Mouse (Mus musculus) olfactory bulb, adult 2 months (tissue): ENCODE results near the gene Irf9. TPM values are rescaled to one million over a fixed set of nuclear protein-coding genes. Genes with fewer than 3 reads are reported as not detected.

Source experiments
- H3K27ac ChIP-seq: fragments of 200-500 bp; 2 replicates; pipeline ENCODE4 v1.5.1; 2012; ENCODE audit warnings: low read depth, low read length; ENCODE audit not compliant: insufficient read depth
- H3K4me1 ChIP-seq: fragments of 200-500 bp; 2 replicates; pipeline ENCODE4 v1.6.1; 2012; ENCODE audit warnings: low read length; ENCODE audit not compliant: control insufficient read depth, insufficient read depth
- H3K4me3 ChIP-seq: fragments of 200-500 bp; 2 replicates; pipeline ENCODE4 v1.5.1; 2012; ENCODE audit warnings: mild to moderate bottlenecking, low read depth, low read length, moderate library complexity; ENCODE audit not compliant: insufficient read depth
- CTCF ChIP-seq: fragments of 200-500 bp; IDR thresholded peaks from 2 replicates; pipeline ENCODE4 v1.5.1; 2012; ENCODE audit warnings: low read depth, mild to moderate bottlenecking, low read length, moderate library complexity; ENCODE audit not compliant: insufficient read depth
- POLR2A ChIP-seq: fragments of 200-500 bp; IDR thresholded peaks from 2 replicates; pipeline ENCODE4 v1.6.1; 2012; ENCODE audit warnings: mild to moderate bottlenecking, low read depth, low read length, moderate library complexity; ENCODE audit not compliant: insufficient read depth
- WGBS: fragments of 180-500 bp; shearing (Covaris S2); methylation state at CpG from one replicate; pipeline ENCODE4 v1.1.7; 2018; 5-methylcytosine and 5-hydroxymethylcytosine counted together
- polyA plus RNA-seq: library from polyadenylated mRNA; stranded (reverse); fragments of >200 nt; gene quantifications from 2 replicates; pipeline ENCODE4 v1.2.4, GENCODE M21; 2012; ENCODE audit warnings: low replicate concordance; ENCODE audit not compliant: missing spikeins, insufficient read depth, insufficient read length

The Irf9 gene
- polyA plus RNA-seq, 1 experiment: not detected

DNA sequence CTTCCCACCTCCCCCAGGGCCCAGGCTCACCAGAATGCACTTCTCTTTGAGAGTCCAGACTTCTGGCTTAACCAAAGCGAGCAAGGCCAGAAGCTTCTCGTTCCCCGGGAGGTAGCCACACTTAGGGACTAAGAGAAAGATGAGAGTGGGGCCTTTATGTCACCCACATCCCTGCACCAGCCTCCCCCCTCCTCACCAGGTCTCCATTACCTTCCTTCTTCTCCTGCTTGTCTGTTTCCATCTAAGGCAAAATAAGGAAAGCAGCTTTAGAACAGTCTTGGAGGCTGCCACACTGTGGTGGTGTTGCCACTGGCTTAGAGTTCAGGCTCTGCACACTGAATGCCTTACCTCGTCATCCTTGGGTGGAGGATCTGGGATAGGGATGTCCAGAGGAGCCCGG is 14.1 kb upstream of the Irf9 start:
- Histone ChIP-seq H3K4me3 (no peak overlapping the region), H3K4me1 (peaks cover 12% of the 10 kb centered on the region), H3K27ac (no peak overlapping the region)
- TF ChIP-seq CTCF (no peak), POLR2A (no peak)
- 86% methylated on average over 5 of the region's 5 CpGs for WGBS

DNA sequence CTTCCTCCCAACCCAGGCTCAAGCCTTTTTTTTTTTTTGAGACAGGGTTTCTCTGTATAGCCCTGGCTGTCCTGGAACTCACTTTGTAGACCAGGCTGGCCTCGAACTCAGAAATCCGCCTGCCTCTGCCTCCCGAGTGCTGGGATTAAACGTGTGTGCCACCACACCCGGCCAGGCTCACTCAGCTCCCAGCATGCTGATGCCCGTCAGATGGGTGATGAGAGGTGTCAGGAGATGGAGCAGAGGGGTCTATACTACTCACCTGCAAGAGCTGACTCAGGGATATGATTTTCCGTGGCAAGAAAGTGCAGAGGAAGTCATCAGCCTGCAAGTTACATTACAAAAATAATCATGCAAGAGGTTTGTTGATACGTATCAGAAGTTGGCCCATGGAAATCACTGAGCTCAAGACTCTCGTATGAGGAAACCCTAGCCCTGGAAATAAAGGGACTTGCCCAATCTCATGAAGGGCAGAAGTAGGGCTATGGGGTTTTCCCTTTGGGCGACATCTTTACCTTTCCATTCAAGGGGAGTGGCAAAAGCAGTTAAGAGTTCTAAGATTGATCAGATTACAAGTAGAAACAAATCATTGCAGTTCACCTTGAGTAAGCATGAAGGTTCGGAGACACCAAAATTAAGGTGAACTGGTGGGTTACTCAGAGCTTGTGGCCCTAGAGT is 13.5 kb upstream of the Irf9 start:
- no peak overlapping the region for H3K27ac ChIP-seq
- H3K4me3 ChIP-seq: no peak overlapping the region; the same call in 1 of the 2 replicates
- H3K4me1 ChIP-seq: peaks cover 13% of the 10 kb centered on the region
- TF ChIP-seq CTCF: no peak
- no peak for TF ChIP-seq POLR2A
- 86% methylated on average over 11 of the region's 11 CpGs for WGBS

DNA sequence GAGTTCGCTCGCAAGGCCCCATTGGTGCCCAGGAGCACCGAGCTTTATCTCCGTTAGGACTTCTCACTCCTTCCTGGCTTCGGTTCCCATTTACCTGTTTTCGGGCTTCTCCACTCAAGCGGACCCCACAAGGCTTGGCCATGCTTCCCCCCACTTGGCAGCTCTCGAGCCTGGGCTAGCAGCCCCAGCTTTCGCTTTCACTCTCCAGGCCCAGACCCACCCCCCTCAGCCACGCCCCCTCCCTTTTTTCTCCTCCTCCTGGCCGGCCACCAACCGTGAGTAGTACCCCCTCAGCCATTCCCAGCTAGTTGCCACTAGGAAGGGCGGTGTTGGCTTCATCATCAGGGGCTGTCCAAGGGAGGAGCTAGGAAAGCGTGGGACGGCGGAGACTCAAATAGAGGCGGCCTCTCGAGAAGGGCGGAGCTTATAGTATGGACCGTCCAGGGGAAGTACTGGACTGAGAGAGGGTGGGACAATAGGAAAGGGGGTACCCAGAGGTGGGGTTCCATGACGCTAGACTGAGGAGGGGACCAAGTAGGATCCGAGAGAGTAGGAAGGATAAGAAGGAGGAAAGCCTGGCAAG is 12.5 kb upstream of the Irf9 start, which contains the start of gene Psme2:
Gene Psme2, minus strand, starts transcription at position 366 of the 583 bp plus-strand sequence.
- peak within 1 kb of the TSS; percentile 72 for H3K27ac ChIP-seq
- TF ChIP-seq POLR2A (no peak; the same call in 1 of the 2 replicates), CTCF (no peak)
- H3K4me3 ChIP-seq: peak within 1 kb of the TSS; percentile 69
- peaks cover 9% of the 10 kb centered on the region; the same call in 1 of the 2 replicates for H3K4me1 ChIP-seq
- WGBS: under 1% methylated on average over 22 of the region's 22 CpGs

DNA sequence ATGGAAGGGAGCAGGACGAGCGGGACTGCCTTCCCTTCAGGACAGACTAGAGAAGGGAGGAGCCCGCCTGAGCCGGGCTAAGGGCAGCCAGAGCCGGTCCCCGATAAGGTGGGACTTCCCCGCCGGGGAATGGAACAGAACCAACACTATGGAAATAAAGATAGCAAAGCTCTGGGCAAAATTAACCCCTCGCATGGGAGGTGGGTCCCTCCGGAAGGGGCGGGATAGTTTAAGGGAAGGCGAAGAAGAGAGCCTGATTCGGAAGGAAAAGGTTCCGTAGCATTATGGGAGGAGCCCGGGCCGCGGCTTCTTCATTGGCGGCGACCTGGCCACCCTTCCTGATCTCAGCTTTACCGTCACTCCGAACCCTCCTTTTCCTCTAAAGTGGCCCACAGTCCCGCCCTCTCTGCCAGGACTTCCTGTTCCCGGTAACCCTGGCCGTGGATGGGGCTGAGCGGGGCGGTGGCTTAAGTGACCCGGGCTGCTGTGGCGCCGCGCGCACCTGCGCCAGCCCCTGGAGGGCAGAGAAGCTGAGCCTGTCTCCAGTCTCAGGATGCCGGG is 12.0 kb upstream of the Irf9 start, which contains the start of gene Rnf31:
Gene Rnf31, plus strand, starts transcription at position 378 of the 561 bp plus-strand sequence.
- Histone ChIP-seq H3K27ac (peak within 1 kb of the TSS; percentile 72), H3K4me1 (peaks cover 9% of the 10 kb centered on the region; the same call in 1 of the 2 replicates), H3K4me3 (peak within 1 kb of the TSS; percentile 69)
- TF ChIP-seq CTCF: 0 out of 2 replicates have a peak, but pooled peaks have one; percentile 12
- peak; percentile 24; the same call in 1 of the 2 replicates for TF ChIP-seq POLR2A
- under 1% methylated on average over 33 of the region's 33 CpGs for WGBS

DNA sequence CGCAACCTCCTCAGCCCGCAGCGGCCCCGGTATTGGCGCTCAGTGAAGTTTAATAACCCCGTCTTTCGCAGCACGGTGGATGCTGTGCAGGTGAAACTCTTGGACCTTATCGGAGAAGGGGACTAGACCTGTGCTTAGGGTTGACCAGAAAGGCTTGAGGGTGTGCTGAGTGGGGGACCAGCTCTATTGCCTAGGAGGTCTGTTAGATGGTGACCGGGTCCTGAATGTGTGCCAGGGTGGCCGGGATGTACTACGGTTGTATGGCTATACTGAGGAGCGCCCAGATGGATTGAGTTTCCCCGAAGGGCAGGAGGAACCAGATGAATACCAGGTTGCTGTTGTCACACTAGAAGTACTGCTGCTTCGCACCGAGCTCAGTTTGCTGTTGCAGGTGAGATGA is 11.1 kb upstream of the Irf9 start:
- 2% methylated on average over 16 of the region's 16 CpGs for WGBS
- peaks cover 9% of the 10 kb centered on the region; the same call in 1 of the 2 replicates for H3K4me1 ChIP-seq
- peak overlapping the region; percentile 69 for H3K4me3 ChIP-seq
- H3K27ac ChIP-seq: no peak overlapping the region
- TF ChIP-seq CTCF: no peak
- TF ChIP-seq POLR2A: no peak

DNA sequence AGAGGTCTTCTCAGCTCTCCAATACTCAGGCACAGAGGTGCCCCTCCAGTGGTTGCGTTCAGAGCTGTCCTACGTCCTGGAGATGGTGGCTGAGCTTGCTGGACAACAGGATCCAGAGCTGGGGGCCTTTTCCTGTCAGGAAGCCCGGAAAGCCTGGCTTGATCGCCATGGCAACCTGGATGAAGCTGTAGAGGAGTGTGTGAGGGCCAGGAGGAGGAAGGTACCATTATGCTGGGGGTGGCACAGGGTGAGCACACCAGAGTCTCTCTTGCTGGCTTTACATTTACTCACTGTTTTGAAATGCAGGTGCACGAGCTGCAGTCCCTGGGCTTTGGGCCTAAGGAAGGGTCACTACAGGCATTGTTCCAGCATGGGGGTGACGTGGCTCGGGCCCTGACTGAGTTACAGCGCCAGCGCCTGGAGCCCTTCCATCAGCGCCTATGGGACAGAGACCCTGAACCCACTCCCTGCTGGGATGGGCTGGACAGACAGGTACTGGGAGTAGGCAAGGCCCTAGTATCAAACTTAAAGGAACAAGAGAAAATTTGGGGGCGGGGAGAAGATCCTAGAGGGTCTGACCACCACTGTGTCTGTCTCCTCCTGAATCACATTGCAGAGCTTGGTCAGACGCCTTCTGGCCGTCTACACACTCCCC is 7.2 kb upstream of the Irf9 start:
- 71% methylated on average over 13 of the region's 13 CpGs for WGBS
- Histone ChIP-seq H3K27ac (no peak overlapping the region), H3K4me3 (no peak overlapping the region), H3K4me1 (peaks cover 9% of the 10 kb centered on the region; the same call in 1 of the 2 replicates)
- TF ChIP-seq CTCF (no peak), POLR2A (no peak)

DNA sequence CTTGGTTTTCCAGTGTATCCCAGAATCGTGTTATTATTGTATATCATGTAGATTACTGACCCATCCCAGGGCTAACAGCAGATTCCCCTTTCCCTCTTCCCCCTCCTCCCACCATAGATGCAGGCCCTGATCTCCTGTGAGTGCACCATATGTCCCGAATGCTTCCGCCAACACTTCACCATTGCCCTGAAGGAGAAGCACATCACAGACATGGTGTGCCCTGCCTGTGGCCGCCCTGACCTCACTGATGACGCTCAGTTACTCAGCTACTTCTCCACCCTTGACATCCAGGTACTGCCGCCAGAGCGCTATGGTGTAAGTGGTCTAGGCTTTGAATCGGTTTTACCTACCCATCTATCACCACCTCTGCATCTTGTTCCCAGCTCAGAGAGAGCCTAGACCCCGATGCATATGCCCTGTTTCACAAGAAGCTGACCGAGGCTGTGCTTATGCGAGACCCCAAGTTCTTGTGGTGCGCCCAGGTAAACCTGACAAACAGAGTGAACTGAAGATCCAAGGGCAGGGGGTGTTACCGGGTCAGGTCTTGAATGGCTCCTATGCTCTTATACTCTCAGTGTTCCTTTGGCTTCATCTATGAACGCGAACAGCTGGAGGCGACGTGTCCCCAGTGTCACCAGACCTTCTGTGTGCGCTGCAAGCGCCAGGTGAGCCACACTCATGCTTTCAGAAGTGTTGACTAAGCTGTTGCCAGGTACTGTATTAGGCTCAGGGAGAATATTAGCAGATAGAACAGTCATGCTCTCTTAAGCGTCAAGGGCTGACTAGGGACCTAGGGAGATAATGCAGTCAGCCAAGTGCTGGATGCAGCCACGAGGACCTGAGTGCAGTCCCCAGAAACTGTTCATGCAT is 4.6 kb upstream of the Irf9 start:
- H3K27ac ChIP-seq: no peak overlapping the region
- no peak for TF ChIP-seq POLR2A
- TF ChIP-seq CTCF: no peak
- no peak overlapping the region for H3K4me3 ChIP-seq
- 95% methylated on average over 21 of the region's 21 CpGs for WGBS
- peaks cover 6% of the 10 kb centered on the region for H3K4me1 ChIP-seq

DNA sequence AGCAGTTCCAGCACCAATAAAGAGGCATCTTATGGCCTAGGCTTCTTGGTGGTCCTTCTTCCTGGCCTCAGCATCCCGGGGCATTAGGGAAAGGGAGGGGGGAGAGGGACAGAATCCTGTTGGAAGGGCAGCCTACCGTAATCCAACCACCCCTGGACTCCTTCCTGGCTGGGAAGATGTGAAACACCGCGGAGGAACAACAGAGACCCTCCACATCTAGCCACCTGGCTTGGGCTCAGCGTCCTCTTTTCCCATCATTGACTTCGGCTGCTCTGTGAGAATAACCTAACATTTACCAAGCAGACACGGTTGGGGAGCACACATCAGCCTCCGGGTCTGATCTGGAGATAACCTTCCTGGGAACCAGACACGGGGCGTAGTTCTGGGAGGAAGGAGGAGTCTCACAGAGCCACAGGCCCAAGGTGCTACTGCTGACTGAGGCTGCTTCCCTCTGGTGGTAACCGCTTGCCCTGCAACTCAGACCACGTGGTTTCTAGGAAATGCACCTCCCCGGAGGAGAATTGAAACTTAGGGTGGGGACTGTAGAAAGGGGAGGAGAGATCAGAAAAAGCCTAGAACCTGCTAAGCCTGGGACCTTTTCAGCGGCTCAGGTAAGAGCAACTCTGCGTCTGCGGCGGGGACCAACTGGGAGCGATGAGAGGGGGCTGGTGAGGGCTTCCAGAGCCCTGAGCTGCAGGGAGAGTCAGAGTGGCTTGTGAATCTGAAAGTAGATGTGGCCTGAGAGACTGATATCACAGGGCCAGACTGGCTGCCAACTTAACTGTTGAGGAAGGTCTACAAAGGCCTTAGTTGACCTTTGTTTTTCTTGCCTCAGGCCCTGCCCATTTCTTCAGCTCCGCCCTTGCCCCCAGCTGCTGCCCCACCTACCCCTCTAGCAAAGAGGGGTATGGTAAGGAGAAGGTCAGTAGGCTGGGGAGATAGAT is 534 bp downstream of the Irf9 start:
- WGBS: 17% methylated on average over 19 of the region's 19 CpGs
- Histone ChIP-seq H3K27ac (peak overlapping the region; percentile 56), H3K4me1 (peaks cover 8% of the 10 kb centered on the region), H3K4me3 (peak overlapping the region; percentile 44)
- TF ChIP-seq CTCF (peak; percentile 84), POLR2A (0 out of 2 replicates have a peak, but pooled peaks have one; percentile 12)
